Mouse (Mus musculus): ENCODE results near the gene Gas7.

Gene Gas7

DNA sequence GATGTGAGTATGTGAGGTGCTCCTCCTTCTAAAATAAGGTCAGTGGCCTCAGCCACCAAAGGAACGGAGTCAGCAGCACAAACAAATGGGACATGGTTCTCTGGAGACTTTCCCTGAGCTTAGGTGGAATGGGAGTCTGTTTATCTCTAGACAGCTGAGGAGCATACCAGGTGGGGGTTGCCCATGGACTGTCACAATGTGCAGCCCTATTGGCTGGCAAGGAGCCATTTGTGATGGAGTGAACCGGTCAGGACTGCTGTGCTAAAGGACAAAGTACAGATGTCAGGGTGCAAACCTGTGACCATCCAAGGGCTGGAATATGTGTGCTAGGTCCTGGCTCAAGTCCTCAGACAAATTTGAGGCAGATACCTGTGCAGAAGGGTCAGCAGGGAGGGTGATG is 173.3 kb downstream of the Gas7 start:
- no peak for DNase-seq

- no peak for DNase-seq
Observed at GRCm38 (mm10) chr11:67632906-67633305, 177.7 kb downstream of the Gas7 start.

DNA sequence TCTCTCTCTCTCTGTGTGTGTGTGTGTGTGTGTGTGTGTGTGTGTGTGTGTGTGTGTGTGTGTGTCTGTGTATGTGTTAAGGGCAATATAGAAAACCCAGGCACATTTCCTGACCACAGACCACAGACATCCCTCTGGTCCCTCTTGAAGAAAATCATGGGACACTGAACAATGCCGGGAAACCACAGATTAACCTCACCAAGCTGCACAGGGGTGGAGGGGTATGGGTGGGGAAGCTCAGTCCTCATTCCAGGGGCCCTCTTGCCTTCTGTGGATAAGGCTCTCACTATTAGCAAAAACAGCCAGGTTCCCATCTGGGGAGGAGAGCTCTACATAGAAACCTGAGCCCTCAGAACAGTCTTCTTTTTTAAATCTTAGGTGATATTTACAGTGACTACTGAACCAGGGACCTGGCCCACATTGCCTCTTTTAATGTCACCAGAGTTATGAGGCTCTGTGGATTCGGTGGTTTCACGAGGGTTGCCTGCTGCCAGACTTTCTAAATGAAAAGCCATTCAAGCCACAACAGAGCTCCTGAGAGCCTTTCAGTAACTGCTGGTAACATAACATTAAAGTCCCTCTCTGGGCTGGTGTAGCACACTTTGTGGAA is 178.5 kb downstream of the Gas7 start:
- no peak for DNase-seq

DNA sequence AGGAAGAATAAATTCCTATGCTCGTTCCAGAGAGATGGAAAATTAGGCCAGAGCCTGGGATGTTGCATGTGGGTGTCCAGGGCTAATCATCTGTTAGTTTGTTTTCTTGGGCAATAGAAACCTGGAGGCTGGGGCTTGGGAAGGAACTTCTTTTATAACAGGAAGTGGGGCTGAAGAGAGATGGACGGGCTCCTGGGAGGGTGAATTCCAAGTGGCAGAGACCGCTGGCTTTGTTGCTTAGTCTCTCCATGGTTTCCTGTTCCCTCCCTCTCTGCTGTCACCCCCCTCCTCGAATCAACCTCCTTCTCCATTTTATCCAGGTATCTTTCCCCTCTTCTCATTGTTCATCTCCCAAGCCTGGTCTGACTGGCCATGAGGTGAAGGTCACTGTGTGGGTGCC is 181.0 kb downstream of the Gas7 start:
- no peak for DNase-seq

GRCm38 (mm10) chr11:67636905-67637586 is 181.8 kb downstream of the Gas7 start:
- DNase-seq, result no peak

- no peak for DNase-seq
Observed at GRCm38 (mm10) chr11:67638401-67638800, 183.2 kb downstream of the Gas7 start.

- DNase-seq, result no peak
Observed at GRCm38 (mm10) chr11:67640299-67640698, 185.1 kb downstream of the Gas7 start.

DNA sequence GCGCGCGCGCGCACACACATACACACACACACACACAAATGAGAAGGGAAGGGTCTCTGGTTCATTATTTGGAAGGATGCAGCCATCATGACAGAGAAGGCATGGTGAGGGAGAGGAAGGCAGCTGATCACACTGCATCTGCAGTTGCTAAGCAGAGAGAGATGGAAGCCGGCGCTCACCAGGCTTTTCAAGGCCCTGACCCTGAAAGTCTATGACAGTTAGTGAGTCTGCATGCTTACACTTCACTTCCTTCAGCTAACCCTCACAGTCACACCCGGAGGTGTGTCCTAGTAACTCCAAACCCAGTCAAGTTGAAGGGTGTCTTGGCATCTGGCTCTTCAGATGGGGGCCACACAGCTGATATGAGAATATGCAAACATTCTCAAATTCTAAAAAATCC is 187.2 kb downstream of the Gas7 start:
- no peak for DNase-seq

DNA sequence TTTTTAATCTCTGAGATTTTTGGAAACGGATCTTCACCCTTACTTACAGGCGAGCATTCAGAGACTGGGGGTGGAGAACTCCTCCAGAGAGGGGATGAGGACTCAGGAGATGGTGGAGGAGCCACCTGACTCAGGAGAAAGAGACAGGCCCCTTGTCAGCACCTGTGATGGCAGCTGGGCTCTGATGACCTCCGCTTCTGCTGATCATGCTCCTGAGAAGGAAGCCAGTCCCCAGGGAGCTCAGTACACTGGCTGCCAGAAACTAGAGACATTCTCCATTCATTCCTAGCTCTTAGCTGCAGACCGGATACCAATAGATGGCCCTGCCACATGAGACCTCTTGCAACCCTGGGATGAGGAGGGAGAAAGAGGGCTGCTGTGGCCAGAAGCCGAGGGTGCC is 187.6 kb downstream of the Gas7 start:
- no peak for DNase-seq

- DNase-seq, result no peak
Observed at GRCm38 (mm10) chr11:67643465-67643864, 188.2 kb downstream of the Gas7 start.

DNA sequence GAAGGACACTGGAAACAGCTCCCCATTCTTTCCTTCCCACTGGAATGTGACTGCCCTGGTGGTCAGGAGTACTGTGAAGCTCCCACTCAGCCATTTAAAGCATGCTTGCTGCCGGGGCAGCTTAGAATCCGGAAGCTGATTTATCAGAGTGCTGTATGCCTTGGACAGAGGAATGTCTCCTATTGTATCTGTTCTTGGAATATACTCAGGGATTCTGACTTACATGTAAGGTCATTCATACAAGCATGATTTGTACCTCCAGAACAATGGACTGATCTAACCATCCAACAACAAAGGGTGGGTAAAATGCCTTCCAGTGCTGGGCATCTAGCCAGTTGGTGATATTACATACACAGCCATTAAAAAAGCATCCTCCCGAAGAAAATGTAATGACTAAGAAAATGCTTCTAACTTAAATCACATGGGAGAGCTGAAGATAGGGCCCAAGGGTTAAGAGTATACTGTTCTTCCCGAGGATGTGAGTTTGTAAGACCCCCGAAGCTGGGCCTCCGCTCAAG is 189.5 kb downstream of the Gas7 start:
- peak in 1 of 2 experiments; percentile 38 for DNase-seq

DNA sequence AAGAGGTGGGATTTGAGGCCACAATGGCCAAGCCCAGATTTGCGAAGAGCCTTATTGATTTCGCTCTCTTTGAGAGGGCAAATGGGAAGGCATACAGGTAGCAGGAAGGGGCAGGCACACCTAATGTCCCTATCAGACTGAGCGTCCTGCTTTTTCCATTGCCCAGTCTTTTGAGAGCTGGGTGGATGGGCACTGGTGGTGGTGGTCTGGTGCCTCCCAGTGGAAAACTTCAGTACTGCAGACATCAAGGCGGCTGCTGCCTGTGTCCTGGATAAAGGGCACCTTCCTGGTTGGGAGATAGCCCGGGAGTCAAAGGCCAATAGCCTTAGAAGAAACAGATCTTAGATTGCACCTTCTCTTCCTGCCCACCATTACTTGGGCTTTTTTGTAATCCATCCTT is 192.5 kb downstream of the Gas7 start:
- DNase-seq, result peak; percentile 69 to 84

- no peak for DNase-seq
Observed at GRCm38 (mm10) chr11:67648651-67649407, 193.6 kb downstream of the Gas7 start.

DNA sequence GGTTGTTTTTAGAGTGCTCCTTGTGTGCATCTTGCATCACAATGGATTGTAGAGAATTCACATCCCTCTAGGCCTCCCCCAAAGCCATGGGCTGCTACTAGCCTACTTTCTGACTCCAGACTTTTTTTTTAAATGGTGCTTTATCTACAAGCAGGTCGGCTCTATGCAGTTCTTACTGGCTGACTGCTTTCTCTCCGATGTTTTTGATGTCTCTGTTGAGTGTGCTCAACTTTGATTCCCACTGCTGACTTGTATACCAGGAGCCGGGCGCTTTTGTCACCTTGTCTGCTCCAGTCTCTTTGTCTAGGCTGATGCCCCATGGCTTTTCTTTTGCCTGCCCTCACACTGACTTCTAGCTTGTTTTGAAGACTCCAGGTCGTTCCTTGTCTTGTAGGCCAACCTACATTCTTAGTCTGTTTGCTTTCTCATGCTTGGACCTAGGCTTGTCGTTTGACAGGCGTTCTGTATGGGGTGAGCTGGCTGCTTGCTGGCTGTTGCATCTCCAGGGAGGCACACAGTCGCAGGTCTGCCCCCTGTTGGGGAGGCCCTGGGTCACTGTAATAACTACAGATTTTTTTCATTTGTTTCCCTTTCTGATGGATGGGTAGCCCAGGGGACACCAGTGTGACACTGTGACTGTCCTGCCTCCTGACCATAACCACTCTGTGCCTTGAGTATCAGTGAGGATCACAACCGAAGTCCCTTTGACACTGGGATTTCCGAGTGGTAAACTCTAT is 194.9 kb downstream of the Gas7 start:
- DNase-seq, result no peak

GRCm38 (mm10) chr11:67651731-67652130 is 196.5 kb downstream of the Gas7 start:
- DNase-seq, result no peak

DNA sequence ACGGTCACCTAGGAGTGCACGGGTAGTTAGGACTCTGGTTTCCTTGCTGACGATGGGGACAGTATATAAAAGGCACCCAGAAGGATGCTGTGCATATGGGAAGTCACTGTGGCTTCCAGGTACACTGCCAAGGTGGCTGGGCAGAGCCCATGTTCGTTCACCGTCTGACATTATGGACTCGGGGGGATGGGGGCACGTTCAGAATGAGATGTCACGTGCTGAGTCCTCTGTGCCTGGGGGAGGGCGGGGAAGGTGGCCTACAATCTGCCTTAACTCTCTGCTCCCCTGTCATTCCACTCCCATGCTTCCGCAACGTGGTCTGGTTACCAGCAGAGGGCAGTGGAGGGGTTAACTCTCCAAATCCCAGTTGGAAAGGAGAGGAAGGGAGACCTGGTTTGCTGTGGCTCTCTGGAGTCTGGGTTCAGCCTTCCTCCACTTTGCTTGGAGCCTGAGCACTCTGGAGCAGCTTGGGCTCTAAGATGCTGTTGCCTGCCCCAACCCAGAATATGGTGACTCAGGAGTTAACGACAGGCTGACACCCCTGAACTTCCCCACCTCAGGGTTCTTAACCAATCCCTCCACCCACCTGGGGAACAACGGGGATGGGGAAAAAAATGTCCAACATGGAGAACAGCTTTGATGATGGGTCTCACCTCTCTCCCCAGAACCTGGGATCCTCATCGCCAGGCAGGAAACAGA is 197.1 kb downstream of the Gas7 start:
- DNase-seq, result peak in 1 of 2 experiments; percentile 41

DNA sequence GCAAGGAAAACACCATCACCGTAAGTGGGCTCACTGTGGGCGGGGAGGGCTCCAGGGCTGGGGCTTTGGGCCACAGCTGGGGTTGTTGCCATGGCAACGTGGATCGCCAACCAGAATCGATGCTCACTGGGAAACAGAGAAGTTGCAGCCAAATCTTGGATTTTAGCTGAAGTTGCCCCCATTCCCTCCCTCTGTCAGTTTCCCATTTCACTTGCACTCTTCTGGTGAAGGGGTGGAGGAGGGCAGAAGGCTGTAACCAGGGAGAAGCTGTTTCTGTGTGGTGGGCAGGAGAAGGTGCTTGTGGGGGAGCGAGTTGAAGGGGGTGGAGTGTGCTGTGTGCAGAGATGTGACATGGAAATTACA is 197.6 kb downstream of the Gas7 start:
- no peak for DNase-seq

DNA sequence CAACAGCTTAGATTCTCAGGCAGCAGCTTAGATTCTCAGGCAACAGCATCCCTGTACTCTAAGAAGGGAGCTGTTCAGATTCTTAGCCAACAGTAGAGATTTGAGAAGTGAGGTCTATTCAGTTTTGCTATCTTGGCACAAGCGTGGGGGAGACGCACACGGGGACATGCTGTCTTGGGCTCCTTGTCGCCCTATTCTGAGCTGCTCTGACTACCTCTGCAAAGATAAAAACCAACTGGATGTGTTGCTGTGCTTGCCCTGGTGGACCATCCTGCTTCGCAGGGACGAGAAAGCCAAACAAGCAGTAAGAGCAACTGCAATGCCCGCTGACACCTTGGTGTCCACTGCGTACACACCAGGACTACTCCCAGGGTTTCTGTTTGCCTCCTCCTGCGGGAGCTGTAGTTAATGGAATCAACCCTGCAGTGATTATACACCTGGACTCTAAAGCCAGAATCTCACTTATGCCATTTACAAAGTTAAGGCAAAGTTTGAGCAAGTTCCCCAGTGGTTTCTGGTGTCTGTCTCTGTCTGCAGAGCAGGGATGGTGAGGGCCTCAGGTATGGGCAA is 198.4 kb downstream of the Gas7 start:
- DNase-seq, result no peak

DNA sequence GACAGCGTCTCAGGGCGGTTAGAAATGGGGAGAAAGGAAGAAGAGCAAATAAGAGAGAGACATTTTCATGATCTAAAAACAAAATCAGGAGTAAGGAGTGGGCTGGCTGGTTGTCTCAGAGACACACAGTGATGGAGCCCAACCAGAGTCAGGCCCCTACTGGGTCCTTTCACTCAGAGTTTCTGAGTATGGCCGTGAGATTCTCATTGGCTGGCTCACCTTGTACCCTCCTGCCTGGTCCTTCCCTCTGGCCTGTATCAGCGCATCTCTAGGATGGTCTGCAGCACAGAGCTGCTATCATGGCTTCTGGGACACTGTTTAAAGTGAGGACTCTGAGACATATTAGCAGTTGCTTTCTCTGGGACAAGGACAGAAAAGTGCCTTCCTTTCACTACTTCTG is 199.3 kb downstream of the Gas7 start:
- DNase-seq, result no peak

- DNase-seq, result no peak
Observed at GRCm38 (mm10) chr11:67655236-67655959, 200.2 kb downstream of the Gas7 start.

DNA sequence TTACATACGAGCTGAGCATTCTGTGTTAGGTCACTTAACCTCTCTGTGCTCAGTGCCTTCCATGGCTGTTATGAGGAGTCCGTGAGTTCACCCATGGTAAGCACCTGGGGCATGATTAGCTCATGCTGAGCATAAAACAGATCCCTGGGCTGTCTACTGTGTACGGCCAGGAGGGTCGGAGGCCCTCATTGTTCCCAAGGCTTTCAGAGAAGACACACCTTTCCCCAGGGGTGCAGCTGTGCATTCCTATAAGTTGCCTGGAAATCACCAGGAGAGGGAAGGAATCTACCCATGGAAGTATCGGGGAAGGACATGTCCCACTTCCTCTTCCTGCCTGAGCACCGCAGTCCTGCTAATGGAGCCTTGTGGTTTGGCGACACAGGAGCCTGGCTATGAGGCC is 201.1 kb downstream of the Gas7 start:
- DNase-seq, result no peak

DNA sequence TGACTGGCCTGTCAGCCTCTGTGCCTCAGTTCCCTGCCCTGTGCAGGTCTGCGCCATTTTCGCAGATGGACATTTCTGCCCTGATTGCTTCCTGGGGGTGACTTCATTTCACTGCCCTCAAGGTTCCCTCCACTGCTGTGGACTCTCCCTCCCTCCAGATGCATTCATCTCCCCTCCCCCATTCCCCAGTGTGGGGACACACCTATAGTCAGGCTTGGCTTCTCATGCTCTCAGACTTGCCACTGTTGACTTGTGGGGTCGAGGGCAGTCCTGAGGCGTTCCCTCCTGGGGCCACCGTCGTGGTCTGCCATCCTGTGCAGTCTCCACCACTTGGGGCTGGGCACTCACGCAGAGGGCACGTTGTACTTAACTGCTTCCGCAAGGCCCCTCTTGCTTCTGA is 201.6 kb downstream of the Gas7 start:
- DNase-seq, result no peak

All from lung, postnatal 4 days (tissue).